Mouse (Mus musculus) E14TG2a.4 (cell line): ENCODE data around the gene Gm20388.

ENCODE experiments used
- H3K27me3 ChIP-seq: 2 replicates; pipeline ENCODE4 v1.6.1; 2014; ENCODE audit warnings: low read length, control low read depth; ENCODE audit not compliant: insufficient read depth
- H3K36me3 ChIP-seq: 2 replicates; pipeline ENCODE4 v1.6.1; 2014; ENCODE audit warnings: low read length, control low read depth; ENCODE audit not compliant: insufficient read depth
- H3K4me1 ChIP-seq: replicated peaks from 2 replicates; pipeline ENCODE4 v1.6.1; 2014; ENCODE audit warnings: low read depth, low read length, control low read depth
- H3K4me3 ChIP-seq: replicated peaks from 2 replicates; pipeline ENCODE4 v1.5.1; 2014; ENCODE audit warnings: mild to moderate bottlenecking, low read length
- H3K9me3 ChIP-seq: 2 replicates; pipeline ENCODE4 v1.6.1; 2014; ENCODE audit warnings: low read length, control low read depth
- CTCF ChIP-seq: conservative IDR thresholded peaks from 2 replicates; pipeline ENCODE4 v1.5.1; 2014; ENCODE audit warnings: low read length
- NANOG ChIP-seq: IDR thresholded peaks from 2 replicates; pipeline ENCODE4 v1.6.1; 2014; ENCODE audit warnings: borderline replicate concordance, low read length, mixed read lengths
- POU5F1 ChIP-seq: IDR thresholded peaks from 2 replicates; pipeline ENCODE4 v1.6.1; 2014; ENCODE audit warnings: low read length, borderline replicate concordance

Gm20388 gene

DNA sequence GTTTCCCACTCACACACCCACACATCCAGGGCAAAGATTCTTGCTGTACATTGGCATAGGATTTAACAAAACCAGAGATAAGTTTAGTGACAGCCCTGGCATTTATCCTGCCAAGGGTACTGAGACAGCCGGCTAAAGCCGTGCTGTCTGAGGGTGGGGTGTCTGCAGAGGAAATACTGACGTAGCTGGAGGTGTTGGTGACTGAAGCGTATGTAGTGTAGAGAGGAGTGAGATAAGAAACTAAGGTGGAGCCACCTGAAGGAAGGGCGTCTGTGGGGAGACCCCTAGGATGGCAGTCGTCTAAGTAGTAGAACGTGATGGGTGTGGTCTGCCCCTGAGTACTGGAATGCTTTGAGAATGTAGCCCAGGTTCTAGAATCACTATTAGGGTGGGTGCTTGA lies 1941.8 kb downstream of the Gm20388 start:
- H3K27me3 ChIP-seq: peaks cover 8% of the 10 kb centered on the region; the same call in 1 of the 2 replicates
- H3K9me3 ChIP-seq: no peaks in the 10 kb centered on the region
- TF ChIP-seq NANOG: no peak
- no peak for TF ChIP-seq CTCF
- no peak for TF ChIP-seq POU5F1
- peaks cover 32% of the 10 kb centered on the region for H3K4me1 ChIP-seq
- H3K4me3 ChIP-seq: 0 out of 2 replicates have a peak overlapping the region, but pooled peaks have one; percentile 13
- H3K36me3 ChIP-seq: no peaks in the 10 kb centered on the region; the same call in 1 of the 2 replicates

DNA sequence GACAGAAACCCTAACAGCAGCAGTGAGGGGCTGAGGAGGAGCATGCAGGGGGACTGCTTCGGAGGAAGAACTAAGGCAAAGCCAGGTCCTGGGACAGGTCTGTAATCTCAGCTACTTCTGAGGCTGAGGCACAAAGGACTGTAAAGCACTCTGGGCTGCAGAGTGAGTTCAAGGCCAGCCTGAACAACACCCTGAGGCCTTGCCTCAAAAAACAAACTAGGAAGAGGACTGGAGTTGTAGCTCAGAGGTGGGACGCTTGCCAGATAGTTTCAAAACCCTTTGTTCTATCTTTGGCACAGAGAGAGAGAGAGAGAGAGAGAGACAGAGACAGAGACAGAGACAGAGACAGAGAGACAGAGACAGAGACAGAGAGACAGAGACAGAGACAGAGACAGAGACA lies 1942.9 kb downstream of the Gm20388 start:
- H3K4me3 ChIP-seq: no peak overlapping the region
- H3K27me3 ChIP-seq: peaks cover 3% of the 10 kb centered on the region; the same call in 1 of the 2 replicates
- TF ChIP-seq CTCF: no peak
- TF ChIP-seq NANOG: no peak
- TF ChIP-seq POU5F1: no peak
- peaks cover 32% of the 10 kb centered on the region for H3K4me1 ChIP-seq
- peaks cover 3% of the 10 kb centered on the region; the same call in 1 of the 2 replicates for H3K36me3 ChIP-seq
- H3K9me3 ChIP-seq: no peaks in the 10 kb centered on the region

DNA sequence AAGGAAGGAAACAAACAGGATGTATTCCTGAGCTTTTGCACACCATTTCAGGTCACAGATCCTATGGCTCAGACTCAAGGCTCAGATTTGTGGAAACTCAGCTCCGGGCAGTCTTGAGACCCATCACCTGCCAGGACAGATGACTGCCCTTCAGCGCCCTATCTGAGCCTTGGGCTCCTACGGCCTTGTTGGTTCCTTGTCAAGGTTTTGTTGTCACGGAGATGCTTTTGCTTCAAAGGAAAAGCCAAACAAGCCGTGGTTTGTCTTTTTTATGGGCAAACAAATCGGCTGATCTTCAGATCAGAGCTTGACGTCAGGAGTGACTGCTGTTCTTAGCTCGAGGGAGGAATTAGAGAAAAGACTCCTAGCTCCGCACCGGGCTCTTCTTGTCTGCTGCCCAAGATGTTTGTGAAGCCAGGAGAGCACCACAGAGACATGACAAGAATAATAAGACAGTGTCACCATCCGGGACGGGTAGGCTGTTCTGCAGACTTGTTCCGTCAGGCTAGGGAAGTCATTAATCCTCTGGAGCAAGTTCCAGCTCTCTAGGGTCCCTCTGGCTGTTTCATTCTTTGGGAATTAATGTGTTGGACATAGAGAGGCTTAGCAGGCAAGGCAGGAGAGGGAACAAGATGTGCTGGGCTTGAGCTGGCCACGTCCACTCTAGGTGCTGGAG lies 1945.6 kb downstream of the Gm20388 start:
- Histone ChIP-seq H3K9me3 (no peaks in the 10 kb centered on the region), H3K27me3 (no peaks in the 10 kb centered on the region), H3K36me3 (peaks cover 3% of the 10 kb centered on the region; the same call in 1 of the 2 replicates), H3K4me3 (no peak overlapping the region), H3K4me1 (peaks cover 26% of the 10 kb centered on the region)
- TF ChIP-seq NANOG (no peak), POU5F1 (no peak), CTCF (no peak)

DNA sequence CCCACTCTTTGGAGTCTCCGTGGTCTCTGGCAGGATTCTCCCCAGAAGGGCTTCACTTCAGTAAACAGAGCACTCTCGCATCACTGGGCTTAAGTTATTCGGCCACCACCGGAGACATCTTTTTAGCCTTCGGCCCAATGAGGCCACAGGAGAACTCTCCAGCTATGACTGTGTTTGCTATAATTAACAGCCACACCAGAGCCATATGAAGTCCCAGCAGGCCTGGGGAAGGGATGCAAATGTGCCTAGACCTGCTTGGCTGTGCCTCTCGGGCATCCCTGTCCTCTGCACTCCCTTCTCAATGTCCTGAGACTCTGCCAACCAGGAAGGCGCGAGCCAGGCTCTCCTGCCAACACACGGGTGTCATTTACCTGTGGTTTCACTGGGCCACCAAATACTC lies 1946.7 kb downstream of the Gm20388 start:
- peaks cover 23% of the 10 kb centered on the region for H3K4me1 ChIP-seq
- TF ChIP-seq NANOG: no peak
- no peak for TF ChIP-seq POU5F1
- no peak for TF ChIP-seq CTCF
- H3K4me3 ChIP-seq: no peak overlapping the region
- no peaks in the 10 kb centered on the region for H3K9me3 ChIP-seq
- H3K36me3 ChIP-seq: peaks cover 3% of the 10 kb centered on the region; the same call in 1 of the 2 replicates
- peaks cover 2% of the 10 kb centered on the region; the same call in 1 of the 2 replicates for H3K27me3 ChIP-seq

DNA sequence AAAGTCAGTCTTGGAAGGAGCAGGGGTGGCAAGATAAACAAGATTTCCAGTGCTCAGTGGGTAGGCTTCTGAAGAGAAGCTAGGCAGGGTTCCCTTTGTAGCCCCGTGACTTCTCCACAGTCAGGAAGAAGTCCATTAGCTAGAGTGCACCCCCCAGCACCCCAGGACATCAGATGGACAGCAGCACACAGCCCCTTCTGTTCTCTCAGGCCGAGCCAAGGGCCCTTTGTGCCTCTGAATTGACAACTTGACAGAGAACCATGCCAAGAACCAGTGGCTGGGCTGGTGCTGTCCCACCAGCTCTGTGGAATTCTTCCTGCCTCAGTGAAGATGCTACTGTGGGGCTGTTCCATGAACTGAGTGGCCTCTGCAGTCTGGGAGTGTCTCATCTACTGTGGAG lies 1947.1 kb downstream of the Gm20388 start:
- H3K4me3 ChIP-seq: no peak overlapping the region
- TF ChIP-seq POU5F1: no peak
- no peak for TF ChIP-seq CTCF
- no peak for TF ChIP-seq NANOG
- H3K27me3 ChIP-seq: peaks cover 4% of the 10 kb centered on the region; the same call in 1 of the 2 replicates
- H3K36me3 ChIP-seq: peaks cover 3% of the 10 kb centered on the region; the same call in 1 of the 2 replicates
- H3K4me1 ChIP-seq: peaks cover 21% of the 10 kb centered on the region
- H3K9me3 ChIP-seq: no peaks in the 10 kb centered on the region

DNA sequence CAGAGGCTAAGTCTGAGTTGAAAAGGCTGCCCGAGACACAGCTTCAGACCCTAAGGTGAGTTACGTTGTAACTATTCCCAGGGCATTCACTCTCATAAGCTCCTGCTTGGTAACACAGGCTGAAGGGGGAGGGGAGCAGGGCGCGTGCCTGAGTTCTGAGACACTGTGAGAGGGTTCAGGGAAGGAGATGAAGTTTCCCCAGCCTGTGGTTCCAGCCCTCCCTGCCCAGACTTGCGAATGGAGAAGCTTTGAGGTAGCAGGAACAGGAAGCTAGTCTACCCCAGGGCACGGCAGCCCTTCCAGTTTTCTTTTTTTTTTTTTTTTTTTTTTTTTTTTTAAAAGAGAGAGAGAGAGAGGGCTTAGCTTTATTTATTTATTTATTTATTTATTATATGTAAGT lies 1950.6 kb downstream of the Gm20388 start:
- no peak overlapping the region for H3K4me3 ChIP-seq
- peaks cover 4% of the 10 kb centered on the region; the same call in 1 of the 2 replicates for H3K27me3 ChIP-seq
- no peaks in the 10 kb centered on the region for H3K9me3 ChIP-seq
- no peak for TF ChIP-seq POU5F1
- TF ChIP-seq CTCF: no peak
- no peak for TF ChIP-seq NANOG
- peaks cover 3% of the 10 kb centered on the region; the same call in 1 of the 2 replicates for H3K36me3 ChIP-seq
- H3K4me1 ChIP-seq: peaks cover 13% of the 10 kb centered on the region

DNA sequence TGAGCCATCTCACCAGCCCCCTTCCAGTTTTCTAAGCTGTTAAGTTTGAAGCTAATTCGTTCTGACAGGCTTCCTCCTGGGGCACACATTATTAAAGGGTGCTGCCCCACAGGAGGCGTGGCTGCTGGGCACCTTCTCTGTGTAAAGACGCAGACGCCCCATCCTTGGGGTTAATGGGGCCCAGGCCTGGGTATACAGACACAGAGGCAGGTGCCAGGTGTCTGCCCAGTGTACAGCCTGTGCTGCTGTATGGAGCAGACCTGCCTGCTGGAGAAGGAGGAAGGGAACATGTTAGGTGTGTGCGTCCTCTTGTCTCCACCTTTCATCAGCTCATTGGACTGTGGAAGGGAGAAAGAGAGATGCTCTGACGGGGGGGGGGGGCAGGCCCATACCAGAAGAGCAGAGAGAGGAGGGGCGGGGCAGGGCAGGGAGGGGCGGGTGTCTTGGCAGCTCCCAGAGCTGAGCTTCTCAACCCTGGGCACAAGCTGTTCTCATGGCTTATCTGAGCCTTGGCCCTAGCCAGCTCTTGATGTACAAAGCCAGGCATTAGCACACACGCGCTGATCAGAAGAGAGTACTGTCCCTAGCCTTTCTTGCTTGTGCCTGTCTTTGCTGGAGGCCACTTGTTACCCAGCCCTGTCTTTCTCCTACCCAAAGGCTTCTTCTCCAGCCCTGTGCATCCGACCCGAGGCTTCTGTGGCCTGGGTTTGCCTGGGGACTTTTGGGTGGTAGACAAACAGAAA lies 1951.3 kb downstream of the Gm20388 start:
- H3K36me3 ChIP-seq: peaks cover 3% of the 10 kb centered on the region; the same call in 1 of the 2 replicates
- H3K4me3 ChIP-seq: no peak overlapping the region
- no peaks in the 10 kb centered on the region for H3K9me3 ChIP-seq
- peaks cover 13% of the 10 kb centered on the region for H3K4me1 ChIP-seq
- TF ChIP-seq NANOG: no peak
- no peak for TF ChIP-seq POU5F1
- TF ChIP-seq CTCF: no peak
- H3K27me3 ChIP-seq: peaks cover 4% of the 10 kb centered on the region; the same call in 1 of the 2 replicates

DNA sequence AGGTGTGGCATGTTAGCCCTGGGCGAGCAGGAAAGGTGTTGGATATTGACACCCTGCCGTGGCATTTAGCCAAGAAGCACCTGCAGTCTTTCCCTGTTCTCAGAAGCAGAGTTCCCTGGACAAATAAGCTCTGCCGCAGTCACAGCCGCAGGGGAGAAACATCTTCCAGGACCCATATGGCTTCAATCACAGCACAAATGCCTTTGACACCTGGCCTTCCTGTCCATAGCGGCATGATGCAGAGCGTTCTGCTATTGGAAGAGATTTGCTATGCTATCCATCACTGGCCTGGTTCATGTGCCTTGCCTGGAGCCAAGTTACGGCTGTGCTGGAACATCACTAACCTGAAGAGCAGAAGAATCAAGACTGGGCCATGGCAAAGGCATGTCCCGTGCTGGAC lies 1954.7 kb downstream of the Gm20388 start:
- Histone ChIP-seq H3K4me1 (peaks cover 16% of the 10 kb centered on the region), H3K27me3 (peaks cover 4% of the 10 kb centered on the region; the same call in 1 of the 2 replicates), H3K4me3 (no peak overlapping the region), H3K9me3 (no peaks in the 10 kb centered on the region), H3K36me3 (no peaks in the 10 kb centered on the region)
- TF ChIP-seq POU5F1 (no peak), NANOG (no peak), CTCF (no peak)
